ENCODE assay signal across 10 mouse cellular contexts in genomic region chr11:97694435-97694834, GRCm38 (mm10). TPM values are rescaled to one million over a fixed set of nuclear protein-coding genes. Genes with fewer than 3 reads are reported as not detected.
DNase-seq lines count a peak whose midpoint lies in the region; ATAC-seq and TF ChIP-seq lines count a peak whose summit lies in the region.
"Had no signal": no experiment of that assay in that cellular context is flagged by ENCODE, and none has a peak within 500 bp of the region (broad histone marks: within the 10 kb centered on the region; RNA-seq: fewer than 3 reads in every experiment).

No protein-coding gene starts in this region.

- no peak for ATAC-seq in heart, embryonic 15.5 days (replicated peaks; ENCODE audit: insufficient number of reproducible peaks, insufficient read depth, low FRiP score, low read depth)
- no peak for ATAC-seq in embryonic facial prominence, embryonic 15.5 days (ENCODE audit: insufficient number of reproducible peaks, low FRiP score, low TSS enrichment, low read depth)
- ATAC-seq in hindbrain, postnatal 0 days, result no peak
- no peak for ATAC-seq in midbrain, embryonic 16.5 days
- no peak for ATAC-seq in liver, embryonic 12.5 days

- no peaks in the 10 kb centered on the region for H3K27me3 ChIP-seq in heart, embryonic 15.5 days
- no peaks in the 10 kb centered on the region for H3K27me3 ChIP-seq in embryonic facial prominence, embryonic 15.5 days
- H3K27me3 ChIP-seq in hindbrain, postnatal 0 days (ENCODE audit: insufficient read depth, low read length), result no peaks in the 10 kb centered on the region
- H3K27me3 ChIP-seq in midbrain, embryonic 16.5 days (ENCODE audit: control insufficient read depth, insufficient read depth, low read depth, low read length), result no peaks in the 10 kb centered on the region
- H3K27me3 ChIP-seq in liver, embryonic 12.5 days (replicated peaks), result peaks cover 29% of the 10 kb centered on the region

- WGBS in heart, embryonic 15.5 days, result 85% methylated on average over 4 of the region's 4 CpGs
- WGBS in embryonic facial prominence, embryonic 15.5 days, result 80% methylated on average over 4 of the region's 4 CpGs
- WGBS in hindbrain, postnatal 0 days, result 46% methylated on average over 4 of the region's 4 CpGs
- WGBS in midbrain, embryonic 16.5 days, result 80% methylated on average over 4 of the region's 4 CpGs
- 76% methylated on average over 4 of the region's 4 CpGs for WGBS in liver, embryonic 12.5 days (ENCODE audit: insufficient replicate concordance)

- DNase-seq in heart, postnatal 36 days, result no peak
- DNase-seq in hindbrain, postnatal 0 days (ENCODE audit: low spot score), result no peak
- no peak for DNase-seq in kidney, adult 18-20 months
- DNase-seq in embryo, embryonic 10.5 days (ENCODE audit: low spot score), result no peak
- DNase-seq: adrenal gland, adult 2 months; B cell, adult 2 months had no signal

- no peak for TF ChIP-seq CTCF in hindbrain, postnatal 0 days (IDR thresholded peaks at IDR 0.05; ENCODE audit: low read depth)

- peak overlapping the region; percentile 8; the same call in 1 of the 2 replicates for H3K9ac ChIP-seq in heart, embryonic 15.5 days
- H3K9ac ChIP-seq in embryonic facial prominence, embryonic 15.5 days, result no peak overlapping the region
- H3K9ac ChIP-seq in hindbrain, postnatal 0 days (replicated peaks; ENCODE audit: low read length), result 0 out of 2 replicates have a peak overlapping the region, but pooled peaks have one; percentile 2
- H3K9ac ChIP-seq in midbrain, embryonic 16.5 days (ENCODE audit: low read depth, low read length), result peak overlapping the region; percentile 22; the same call in 1 of the 2 replicates
- H3K9ac ChIP-seq in liver, embryonic 12.5 days, result no peak overlapping the region

- H3K36me3 ChIP-seq in heart, embryonic 15.5 days, result peaks cover 30% of the 10 kb centered on the region
- H3K36me3 ChIP-seq in embryonic facial prominence, embryonic 15.5 days, result peaks cover 30% of the 10 kb centered on the region
- peaks cover 22% of the 10 kb centered on the region for H3K36me3 ChIP-seq in hindbrain, postnatal 0 days (ENCODE audit: insufficient read depth, low read length)
- H3K36me3 ChIP-seq in midbrain, embryonic 16.5 days (ENCODE audit: control insufficient read depth, insufficient read depth, low read length), result peaks cover 22% of the 10 kb centered on the region
- peaks cover 19% of the 10 kb centered on the region for H3K36me3 ChIP-seq in liver, embryonic 12.5 days

- no peaks in the 10 kb centered on the region for H3K9me3 ChIP-seq in heart, embryonic 15.5 days (replicated peaks)
- no peaks in the 10 kb centered on the region for H3K9me3 ChIP-seq in embryonic facial prominence, embryonic 15.5 days (replicated peaks)
- H3K9me3 ChIP-seq in hindbrain, postnatal 0 days (ENCODE audit: low read length), result no peaks in the 10 kb centered on the region
- no peaks in the 10 kb centered on the region for H3K9me3 ChIP-seq in midbrain, embryonic 16.5 days (replicated peaks; ENCODE audit: control insufficient read depth, low read length, poor library complexity, severe bottlenecking)
- no peaks in the 10 kb centered on the region for H3K9me3 ChIP-seq in liver, embryonic 12.5 days (replicated peaks)

- intact Hi-C loops in heart, postnatal 36 days (cut with DNase I), result no loop called here

- H3K4me3 ChIP-seq in heart, embryonic 15.5 days, result no peak overlapping the region
- no peak overlapping the region for H3K4me3 ChIP-seq in embryonic facial prominence, embryonic 15.5 days (replicated peaks)
- H3K4me3 ChIP-seq in hindbrain, postnatal 0 days (ENCODE audit: low read length), result no peak overlapping the region
- H3K4me3 ChIP-seq in midbrain, embryonic 16.5 days (ENCODE audit: low read depth, low read length), result no peak overlapping the region
- H3K4me3 ChIP-seq in liver, embryonic 12.5 days, result no peak overlapping the region

- H3K4me1 ChIP-seq in heart, embryonic 15.5 days (replicated peaks), result peaks cover 44% of the 10 kb centered on the region
- H3K4me1 ChIP-seq in embryonic facial prominence, embryonic 15.5 days, result peaks cover 46% of the 10 kb centered on the region
- H3K4me1 ChIP-seq in hindbrain, postnatal 0 days (ENCODE audit: insufficient read depth, low read length), result peaks cover 35% of the 10 kb centered on the region
- peaks cover 38% of the 10 kb centered on the region for H3K4me1 ChIP-seq in midbrain, embryonic 16.5 days (ENCODE audit: control insufficient read depth, insufficient read depth, low read length)
- peaks cover 45% of the 10 kb centered on the region for H3K4me1 ChIP-seq in liver, embryonic 12.5 days

- H3K27ac ChIP-seq in heart, embryonic 15.5 days, result peak overlapping the region; percentile 84
- peak overlapping the region; percentile 60 for H3K27ac ChIP-seq in embryonic facial prominence, embryonic 15.5 days (replicated peaks)
- peak overlapping the region; percentile 70 for H3K27ac ChIP-seq in hindbrain, postnatal 0 days
- peak overlapping the region; percentile 70 for H3K27ac ChIP-seq in midbrain, embryonic 16.5 days (ENCODE audit: low read length)
- H3K27ac ChIP-seq in liver, embryonic 12.5 days, result no peak overlapping the region

- peak overlapping the region; percentile 39 for H3K4me2 ChIP-seq in heart, embryonic 15.5 days
- no peak overlapping the region for H3K4me2 ChIP-seq in embryonic facial prominence, embryonic 15.5 days (replicated peaks)
- H3K4me2 ChIP-seq in hindbrain, postnatal 0 days (ENCODE audit: low read depth, low read length), result peak overlapping the region; percentile 88
- peak overlapping the region; percentile 76; the same call in 1 of the 2 replicates for H3K4me2 ChIP-seq in midbrain, embryonic 16.5 days (ENCODE audit: low read length)
- no peak overlapping the region for H3K4me2 ChIP-seq in liver, embryonic 12.5 days

RNA-seq across cellular contexts. Expression of gene Pcgf2, which starts 5.9 kb away (rescaled TPM):
- 10.9 and 11.5 TPM in 2 replicates for polyA plus RNA-seq in heart, embryonic 15.5 days (2015; fragmentation: Nextera tagmentation; extraction: Ambion mirVana)
- 1 to 10 TPM; 5.2 to 7.4 TPM for total RNA-seq in heart, postnatal 36 days (2021)
- polyA plus RNA-seq in embryonic facial prominence, embryonic 15.5 days (2015; fragmentation: Nextera tagmentation; extraction: Ambion mirVana), result 12.0 and 12.6 TPM in 2 replicates
- 11.3 and 18.0 TPM in 2 replicates for total RNA-seq in hindbrain, postnatal 0 days (2014; rRNA removed)
- polyA plus RNA-seq in hindbrain, postnatal 0 days (2015; fragmentation: Nextera tagmentation; extraction: Ambion mirVana), result 13.3 and 14.8 TPM in 2 replicates
- 18.2 and 19.1 TPM in 2 replicates for polyA plus RNA-seq in midbrain, embryonic 16.5 days (2015; fragmentation: Nextera tagmentation; extraction: Ambion mirVana)
- 5.0 and 5.1 TPM in 2 replicates for polyA plus RNA-seq in liver, embryonic 12.5 days (2016; fragmentation: Nextera tagmentation; extraction: Ambion mirVana)

RNA-seq across cellular contexts. Expression of gene Psmb3, which starts 8.8 kb away (rescaled TPM):
- polyA plus RNA-seq in heart, embryonic 15.5 days (2015; fragmentation: Nextera tagmentation; extraction: Ambion mirVana), result 337 and 364 TPM in 2 replicates
- total RNA-seq in heart, postnatal 36 days (2021), result 100 to 1,000 TPM; 141 to 151 TPM
- polyA plus RNA-seq in embryonic facial prominence, embryonic 15.5 days (2015; fragmentation: Nextera tagmentation; extraction: Ambion mirVana), result 440 and 475 TPM in 2 replicates
- 453 and 498 TPM in 2 replicates for total RNA-seq in hindbrain, postnatal 0 days (2014; rRNA removed)
- 499 and 523 TPM in 2 replicates for polyA plus RNA-seq in hindbrain, postnatal 0 days (2015; fragmentation: Nextera tagmentation; extraction: Ambion mirVana)
- polyA plus RNA-seq in midbrain, embryonic 16.5 days (2015; fragmentation: Nextera tagmentation; extraction: Ambion mirVana), result 387 and 401 TPM in 2 replicates
- polyA plus RNA-seq in liver, embryonic 12.5 days (2016; fragmentation: Nextera tagmentation; extraction: Ambion mirVana), result 364 and 370 TPM in 2 replicates

RNA-seq across cellular contexts. Expression of gene Cisd3, which starts 8.8 kb away (rescaled TPM):
- polyA plus RNA-seq in heart, embryonic 15.5 days (2015; fragmentation: Nextera tagmentation; extraction: Ambion mirVana), result 60.7 and 69.4 TPM in 2 replicates
- total RNA-seq in heart, postnatal 36 days (2021), result 100 to 1,000 TPM; 146 TPM
- polyA plus RNA-seq in embryonic facial prominence, embryonic 15.5 days (2015; fragmentation: Nextera tagmentation; extraction: Ambion mirVana), result 30.7 and 32.7 TPM in 2 replicates
- 21.2 and 24.0 TPM in 2 replicates for total RNA-seq in hindbrain, postnatal 0 days (2014; rRNA removed)
- 47.6 and 52.0 TPM in 2 replicates for polyA plus RNA-seq in hindbrain, postnatal 0 days (2015; fragmentation: Nextera tagmentation; extraction: Ambion mirVana)
- polyA plus RNA-seq in midbrain, embryonic 16.5 days (2015; fragmentation: Nextera tagmentation; extraction: Ambion mirVana), result 24.4 and 29.8 TPM in 2 replicates
- 12.6 and 14.7 TPM in 2 replicates for polyA plus RNA-seq in liver, embryonic 12.5 days (2016; fragmentation: Nextera tagmentation; extraction: Ambion mirVana)

RNA-seq across cellular contexts. Expression of gene Mllt6, which starts 31.2 kb away (rescaled TPM):
- polyA plus RNA-seq in heart, embryonic 15.5 days (2015; fragmentation: Nextera tagmentation; extraction: Ambion mirVana), result 2.2 and 2.3 TPM in 2 replicates
- 10 to 100 TPM; 67.0 to 68.8 TPM for total RNA-seq in heart, postnatal 36 days (2021)
- 2.6 and 3.2 TPM in 2 replicates for polyA plus RNA-seq in embryonic facial prominence, embryonic 15.5 days (2015; fragmentation: Nextera tagmentation; extraction: Ambion mirVana)
- 43.9 and 60.8 TPM in 2 replicates for total RNA-seq in hindbrain, postnatal 0 days (2014; rRNA removed)
- 1.5 and 1.7 TPM in 2 replicates for polyA plus RNA-seq in hindbrain, postnatal 0 days (2015; fragmentation: Nextera tagmentation; extraction: Ambion mirVana)
- polyA plus RNA-seq in midbrain, embryonic 16.5 days (2015; fragmentation: Nextera tagmentation; extraction: Ambion mirVana), result 3.3 and 3.5 TPM in 2 replicates
- 0.32 and 0.33 TPM in 2 replicates for polyA plus RNA-seq in liver, embryonic 12.5 days (2016; fragmentation: Nextera tagmentation; extraction: Ambion mirVana)

RNA-seq across cellular contexts. Expression of gene Pip4k2b, which starts 50.1 kb away (rescaled TPM):
- polyA plus RNA-seq in heart, embryonic 15.5 days (2015; fragmentation: Nextera tagmentation; extraction: Ambion mirVana), result 0.82 and 0.95 TPM in 2 replicates
- total RNA-seq in heart, postnatal 36 days (2021), result 10 to 100 TPM; 20.6 to 21.7 TPM
- polyA plus RNA-seq in embryonic facial prominence, embryonic 15.5 days (2015; fragmentation: Nextera tagmentation; extraction: Ambion mirVana), result 1.7 and 2.0 TPM in 2 replicates
- 127 TPM in 2 replicates for total RNA-seq in hindbrain, postnatal 0 days (2014; rRNA removed)
- polyA plus RNA-seq in hindbrain, postnatal 0 days (2015; fragmentation: Nextera tagmentation; extraction: Ambion mirVana), result 4.3 and 5.1 TPM in 2 replicates
- 5.0 and 5.1 TPM in 2 replicates for polyA plus RNA-seq in midbrain, embryonic 16.5 days (2015; fragmentation: Nextera tagmentation; extraction: Ambion mirVana)
- polyA plus RNA-seq in liver, embryonic 12.5 days (2016; fragmentation: Nextera tagmentation; extraction: Ambion mirVana), result 0.92 and 1.1 TPM in 2 replicates

Comparison
In these comparisons a context has a peak if more than half of its experiments do, and no peak if none do; other contexts are left out.
1. H3K4me2 ChIP-seq: peak in heart, embryonic 15.5 days (single experiment), hindbrain, postnatal 0 days (single experiment) and midbrain, embryonic 16.5 days (single experiment); none in embryonic facial prominence, embryonic 15.5 days (single experiment) and liver, embryonic 12.5 days (single experiment).
2. H3K9ac ChIP-seq: peak in heart, embryonic 15.5 days (single experiment), hindbrain, postnatal 0 days (single experiment) and midbrain, embryonic 16.5 days (single experiment); none in embryonic facial prominence, embryonic 15.5 days (single experiment) and liver, embryonic 12.5 days (single experiment).